Mouse (Mus musculus): ENCODE results near the gene Arhgef10l. TPM values are rescaled to one million over a fixed set of nuclear protein-coding genes. Genes with fewer than 3 reads are reported as not detected.

The Arhgef10l gene
- polyA plus RNA-seq, 1 experiment from 2014 or later, result 11.9 TPM

GRCm38 (mm10) chr4:140622819-140623218 lies 43.0 kb downstream of the Arhgef10l start:
- Histone ChIP-seq H3K36me3 (ENCODE audit: inconsistent target) (no peaks in the 10 kb centered on the region), H3K4me3 (ENCODE audit: inconsistent target) (no peak overlapping the region), H3K27ac (no peak overlapping the region), H3K79me2 (ENCODE audit: inconsistent target) (no peaks in the 10 kb centered on the region)
- 44% methylated on average over 4 of the region's 4 CpGs for WGBS (ENCODE audit: missing documents)

GRCm38 (mm10) chr4:140620496-140620895 lies 45.3 kb downstream of the Arhgef10l start:
- H3K4me3 ChIP-seq (ENCODE audit: inconsistent target), result no peak overlapping the region
- no peak overlapping the region for H3K27ac ChIP-seq
- WGBS (ENCODE audit: missing documents), result 82% methylated on average over 5 of the region's 5 CpGs

GRCm38 (mm10) chr4:140617391-140618385 lies 48.1 kb downstream of the Arhgef10l start:
- Histone ChIP-seq H3K4me3 (ENCODE audit: inconsistent target) (no peak overlapping the region), H3K36me3 (ENCODE audit: inconsistent target) (no peaks in the 10 kb centered on the region), H3K27ac (no peak overlapping the region), H3K79me2 (ENCODE audit: inconsistent target) (no peaks in the 10 kb centered on the region)
- 78% methylated on average over 16 of the region's 16 CpGs for WGBS (ENCODE audit: missing documents)

More at GRCm38 (mm10) chr4:140620496-140620895, 45.3 kb downstream of the Arhgef10l start:
- no peaks in the 10 kb centered on the region for H3K79me2 ChIP-seq (ENCODE audit: inconsistent target)
- H3K36me3 ChIP-seq (ENCODE audit: inconsistent target), result no peaks in the 10 kb centered on the region

GRCm38 (mm10) chr4:140616894-140617293 lies 48.9 kb downstream of the Arhgef10l start:
- WGBS (ENCODE audit: missing documents), result 96% methylated on average over 11 of the region's 11 CpGs
- H3K79me2 ChIP-seq (ENCODE audit: inconsistent target), result no peaks in the 10 kb centered on the region
- no peak overlapping the region for H3K27ac ChIP-seq
- no peak overlapping the region for H3K4me3 ChIP-seq (ENCODE audit: inconsistent target)
- H3K36me3 ChIP-seq (ENCODE audit: inconsistent target), result no peaks in the 10 kb centered on the region

GRCm38 (mm10) chr4:140616196-140616595 lies 49.6 kb downstream of the Arhgef10l start:
- Histone ChIP-seq H3K79me2 (ENCODE audit: inconsistent target) (no peaks in the 10 kb centered on the region), H3K36me3 (ENCODE audit: inconsistent target) (no peaks in the 10 kb centered on the region), H3K4me3 (ENCODE audit: inconsistent target) (no peak overlapping the region), H3K27ac (no peak overlapping the region)
- 51% methylated on average over 7 of the region's 7 CpGs for WGBS (ENCODE audit: missing documents)

GRCm38 (mm10) chr4:140615771-140616170 lies 50.0 kb downstream of the Arhgef10l start:
- Histone ChIP-seq H3K4me3 (ENCODE audit: inconsistent target) (no peak overlapping the region), H3K36me3 (ENCODE audit: inconsistent target) (no peaks in the 10 kb centered on the region), H3K79me2 (ENCODE audit: inconsistent target) (no peaks in the 10 kb centered on the region), H3K27ac (no peak overlapping the region)
- 56% methylated on average over 7 of the region's 7 CpGs for WGBS (ENCODE audit: missing documents)

- 99% methylated on average over 5 of the region's 5 CpGs for WGBS (ENCODE audit: missing documents)
- Histone ChIP-seq H3K4me3 (ENCODE audit: inconsistent target) (no peak overlapping the region), H3K27ac (no peak overlapping the region), H3K36me3 (ENCODE audit: inconsistent target) (no peaks in the 10 kb centered on the region), H3K79me2 (ENCODE audit: inconsistent target) (no peaks in the 10 kb centered on the region)
Measured at GRCm38 (mm10) chr4:140614553-140614952, 51.3 kb downstream of the Arhgef10l start.

GRCm38 (mm10) chr4:140614145-140614544 lies 51.7 kb downstream of the Arhgef10l start:
- Histone ChIP-seq H3K4me3 (ENCODE audit: inconsistent target) (no peak overlapping the region), H3K27ac (no peak overlapping the region), H3K79me2 (ENCODE audit: inconsistent target) (no peaks in the 10 kb centered on the region), H3K36me3 (ENCODE audit: inconsistent target) (no peaks in the 10 kb centered on the region)
- WGBS (ENCODE audit: missing documents), result 96% methylated on average over 6 of the region's 6 CpGs

GRCm38 (mm10) chr4:140610841-140611609 lies 54.8 kb downstream of the Arhgef10l start:
- H3K4me3 ChIP-seq (ENCODE audit: inconsistent target), result no peak overlapping the region
- H3K79me2 ChIP-seq (ENCODE audit: inconsistent target), result no peaks in the 10 kb centered on the region
- no peaks in the 10 kb centered on the region for H3K36me3 ChIP-seq (ENCODE audit: inconsistent target)
- WGBS (ENCODE audit: missing documents), result 86% methylated on average over 12 of the region's 12 CpGs
- H3K27ac ChIP-seq, result no peak overlapping the region

- H3K4me3 ChIP-seq (ENCODE audit: inconsistent target), result no peak overlapping the region
- no peaks in the 10 kb centered on the region for H3K79me2 ChIP-seq (ENCODE audit: inconsistent target)
- H3K36me3 ChIP-seq (ENCODE audit: inconsistent target), result no peaks in the 10 kb centered on the region
- H3K27ac ChIP-seq, result no peak overlapping the region
- WGBS (ENCODE audit: missing documents), result 90% methylated on average over 9 of the region's 9 CpGs
Measured at GRCm38 (mm10) chr4:140608228-140608720, 57.5 kb downstream of the Arhgef10l start.

GRCm38 (mm10) chr4:140606779-140607178 lies 59.0 kb downstream of the Arhgef10l start:
- Histone ChIP-seq H3K36me3 (ENCODE audit: inconsistent target) (no peaks in the 10 kb centered on the region), H3K27ac (no peak overlapping the region), H3K79me2 (ENCODE audit: inconsistent target) (no peaks in the 10 kb centered on the region), H3K4me3 (ENCODE audit: inconsistent target) (no peak overlapping the region)
- WGBS (ENCODE audit: missing documents), result 85% methylated on average over 7 of the region's 7 CpGs

- Histone ChIP-seq H3K36me3 (ENCODE audit: inconsistent target) (no peaks in the 10 kb centered on the region), H3K4me3 (ENCODE audit: inconsistent target) (no peak overlapping the region), H3K79me2 (ENCODE audit: inconsistent target) (no peaks in the 10 kb centered on the region), H3K27ac (no peak overlapping the region)
- WGBS (ENCODE audit: missing documents), result 98% methylated on average over 7 of the region's 7 CpGs
Measured at GRCm38 (mm10) chr4:140606197-140606596, 59.6 kb downstream of the Arhgef10l start.

GRCm38 (mm10) chr4:140605790-140606189 lies 60.0 kb downstream of the Arhgef10l start:
- no peaks in the 10 kb centered on the region for H3K36me3 ChIP-seq (ENCODE audit: inconsistent target)
- no peak overlapping the region for H3K4me3 ChIP-seq (ENCODE audit: inconsistent target)
- no peaks in the 10 kb centered on the region for H3K79me2 ChIP-seq (ENCODE audit: inconsistent target)
- 88% methylated on average over 7 of the region's 7 CpGs for WGBS (ENCODE audit: missing documents)
- H3K27ac ChIP-seq, result no peak overlapping the region

GRCm38 (mm10) chr4:140605247-140605646 lies 60.6 kb downstream of the Arhgef10l start:
- Histone ChIP-seq H3K36me3 (ENCODE audit: inconsistent target) (no peaks in the 10 kb centered on the region), H3K4me3 (ENCODE audit: inconsistent target) (no peak overlapping the region), H3K27ac (no peak overlapping the region), H3K79me2 (ENCODE audit: inconsistent target) (no peaks in the 10 kb centered on the region)
- 96% methylated on average over 6 of the region's 6 CpGs for WGBS (ENCODE audit: missing documents)

Measured in macrophage (primary cell).